Mouse (Mus musculus): ENCODE data around the gene Cuta.
A peak's percentile ranks its signal among the peaks of the same experiment; 100 is the strongest.
"Not testable (repeated sequence)": the region's sequence is repeated elsewhere in the genome, so short reads cannot be mapped to it uniquely, and the experiment has no call there.

Gene Cuta

DNA sequence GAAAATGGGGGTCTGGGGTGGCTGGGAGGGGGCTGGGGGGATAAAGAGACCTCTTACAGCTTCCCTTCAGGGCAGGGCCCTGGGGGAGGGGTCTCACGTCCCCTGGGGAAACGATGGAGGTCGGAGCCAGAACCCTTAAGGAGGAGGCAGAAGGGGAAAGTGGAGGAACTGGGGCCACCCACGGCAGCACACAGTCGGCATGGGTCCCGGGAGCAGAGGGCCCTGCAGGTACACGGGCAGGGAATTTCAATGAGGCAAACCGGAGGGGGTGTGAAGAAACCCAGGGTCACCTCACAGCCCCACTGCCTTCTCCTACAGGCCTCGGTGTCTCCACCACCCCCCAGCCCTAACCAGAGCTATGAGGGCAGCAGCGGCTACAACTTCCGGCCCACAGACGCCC is 2.9 kb downstream of the Cuta start:
- DNase-seq (ENCODE audit: low spot score) = no peak

DNA sequence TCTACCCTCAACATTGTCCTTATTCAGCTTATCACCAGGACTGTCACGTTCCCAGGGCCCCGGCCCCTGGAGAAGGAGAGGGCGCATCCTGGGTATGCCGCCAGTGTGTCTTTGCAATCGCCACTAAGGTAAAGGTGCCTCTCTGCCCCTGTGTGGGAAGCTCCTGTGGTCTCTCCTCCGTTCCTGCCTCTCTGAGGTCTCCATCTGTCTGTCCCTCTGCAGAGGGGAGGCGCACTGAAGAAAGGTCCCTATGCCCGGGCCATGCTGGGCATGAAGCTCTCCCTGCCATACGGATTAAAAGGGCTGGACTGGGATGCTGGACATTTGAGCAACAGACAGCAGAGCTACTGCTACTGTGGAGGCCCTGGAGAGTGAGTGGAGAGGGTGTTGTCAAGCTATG is 4.3 kb downstream of the Cuta start:
- no peak for DNase-seq (ENCODE audit: low spot score)

GRCm38 (mm10) chr17:26933885-26934827 is 5.2 kb downstream of the Cuta start:
- DNase-seq (ENCODE audit: low spot score) = no peak

DNA sequence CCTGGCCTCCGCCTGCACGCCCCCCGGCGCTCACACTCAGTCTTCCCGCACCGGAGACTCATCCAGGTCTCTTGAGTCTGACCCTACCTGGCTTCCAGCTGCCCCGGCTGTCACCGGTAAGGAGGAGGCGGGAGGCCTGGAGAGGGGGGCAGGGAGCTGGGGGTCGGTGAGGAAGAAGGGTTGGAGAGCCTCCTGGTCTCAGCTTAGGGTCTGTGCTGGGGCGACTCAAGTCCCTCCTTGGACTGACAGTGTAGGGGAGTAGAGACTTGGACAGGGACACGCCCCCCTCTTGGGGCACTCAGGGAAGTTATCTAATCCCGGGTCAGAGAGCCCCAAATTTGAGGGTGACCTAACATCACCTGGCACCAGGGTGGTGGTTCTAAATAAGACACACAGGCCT is 6.0 kb downstream of the Cuta start:
- DNase-seq (ENCODE audit: low spot score) = no peak

DNA sequence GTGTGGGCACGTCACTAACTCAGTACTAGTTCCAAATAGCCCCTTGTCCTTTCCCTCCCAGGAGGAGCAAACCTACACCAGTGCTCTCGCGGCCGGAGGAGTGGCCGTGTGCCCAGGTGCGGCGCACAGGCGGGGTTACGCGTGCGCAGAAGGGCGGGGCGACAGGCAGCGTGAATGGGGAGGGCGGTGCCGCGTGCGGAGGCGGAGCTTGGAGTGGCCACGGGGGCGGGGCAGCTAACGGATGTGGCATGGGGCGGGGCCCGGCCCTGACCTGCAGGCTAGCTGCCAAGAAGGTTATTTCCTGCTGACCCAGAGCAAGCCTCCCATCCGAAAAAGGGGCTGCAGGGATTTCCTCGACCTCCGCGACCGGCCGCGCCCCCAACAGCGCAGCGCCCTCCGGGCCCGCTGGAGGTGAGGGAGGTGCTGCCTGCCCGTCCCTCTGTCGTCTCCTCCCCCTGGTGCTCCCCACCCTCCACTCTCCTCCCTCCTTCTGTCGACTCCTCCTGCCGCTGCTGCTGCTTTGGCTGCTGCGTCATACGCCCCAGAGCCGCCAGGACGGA is 6.5 kb downstream of the Cuta start, which contains the start of gene Phf1:
Phf1 (plus strand) TSS at position 214 of the 560 bp plus-strand sequence.
- DNase-seq (ENCODE audit: low spot score) = peak; percentile 97

DNA sequence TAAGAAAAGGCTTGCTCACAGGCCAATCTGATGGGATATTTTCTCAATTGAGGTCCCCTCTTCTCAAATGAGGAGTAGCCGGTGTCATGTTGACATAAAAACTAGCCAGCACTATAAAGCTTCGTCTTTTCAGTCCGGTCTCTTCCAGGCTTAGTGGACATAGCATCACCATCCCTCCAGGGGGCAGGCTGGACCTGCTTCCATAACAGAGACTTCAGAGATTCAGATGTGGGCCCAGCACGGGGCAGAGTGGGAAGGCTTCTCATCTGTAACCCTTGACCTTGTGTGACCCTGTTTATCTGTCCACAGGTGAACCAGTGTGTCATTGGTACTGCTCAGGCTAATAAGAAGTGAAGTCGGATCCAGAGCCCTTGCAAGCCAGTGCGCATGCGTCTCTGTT is 7.6 kb downstream of the Cuta start:
- not testable (repeated sequence) for DNase-seq (ENCODE audit: low spot score)

- DNase-seq (ENCODE audit: low spot score) = not testable (repeated sequence)
Measured at GRCm38 (mm10) chr17:26925414-26925813, 14.0 kb downstream of the Cuta start.

DNA sequence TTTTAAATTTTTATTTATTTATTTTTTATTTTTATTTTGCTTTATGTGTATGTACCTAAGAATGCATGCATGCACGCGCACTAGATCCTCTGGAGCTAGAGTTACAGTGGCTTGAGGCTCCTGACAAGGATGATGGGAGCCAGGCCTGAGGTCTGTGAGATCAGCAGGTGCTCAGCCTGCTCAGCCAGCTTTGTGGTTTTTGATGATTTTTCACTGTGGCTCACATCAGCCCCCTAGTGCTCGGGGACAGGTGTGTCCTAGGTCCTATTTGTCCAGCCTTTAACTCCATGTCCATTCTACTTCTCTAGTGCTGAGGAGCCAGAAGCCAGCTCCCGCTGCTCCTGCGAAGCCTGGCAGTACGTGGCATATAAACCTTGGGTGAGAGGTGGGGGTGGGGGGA is 17.0 kb downstream of the Cuta start:
- DNase-seq (ENCODE audit: low spot score) = not testable (repeated sequence)

DNA sequence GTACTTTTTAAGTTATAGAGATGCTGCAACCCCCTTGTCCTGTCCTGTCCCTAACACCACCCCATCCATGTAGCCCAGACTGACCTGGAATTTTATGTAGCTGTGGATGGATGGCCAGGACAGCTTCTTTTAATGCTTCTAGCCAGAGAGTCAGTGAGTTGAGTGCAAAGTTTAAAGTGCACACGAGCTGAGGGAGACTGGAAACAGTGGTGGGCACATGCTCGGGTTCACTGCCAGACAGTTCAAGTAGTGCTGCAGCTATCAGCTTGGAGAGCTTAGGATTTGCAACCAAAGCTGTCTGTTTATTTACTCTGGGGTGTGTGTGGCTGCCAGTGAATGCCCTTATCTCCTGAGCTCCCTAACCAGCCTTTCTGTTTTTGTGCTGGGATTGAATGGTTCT is 19.9 kb downstream of the Cuta start:
- DNase-seq (ENCODE audit: low spot score) = peak; percentile 53

DNA sequence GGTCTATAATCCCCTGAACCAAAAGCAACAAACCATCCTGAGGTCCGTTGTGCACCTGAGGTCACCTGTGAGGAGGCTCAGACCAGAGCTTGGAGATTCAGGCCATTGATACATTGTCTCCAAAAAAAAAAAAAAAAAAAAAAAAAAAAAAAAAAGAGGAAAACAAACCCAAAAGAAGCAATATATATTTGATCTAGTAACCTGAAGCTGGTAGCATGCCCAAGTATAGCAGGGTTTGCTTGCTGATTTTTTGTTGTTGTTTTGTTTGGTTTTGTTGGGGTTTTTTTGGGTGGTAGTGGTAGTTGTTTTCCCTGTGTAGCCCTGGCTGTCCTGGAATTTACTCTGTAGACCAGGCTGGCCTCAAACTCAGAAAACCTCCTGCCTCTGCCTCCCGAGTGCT is 21.0 kb downstream of the Cuta start:
- DNase-seq (ENCODE audit: low spot score) = no peak

DNA sequence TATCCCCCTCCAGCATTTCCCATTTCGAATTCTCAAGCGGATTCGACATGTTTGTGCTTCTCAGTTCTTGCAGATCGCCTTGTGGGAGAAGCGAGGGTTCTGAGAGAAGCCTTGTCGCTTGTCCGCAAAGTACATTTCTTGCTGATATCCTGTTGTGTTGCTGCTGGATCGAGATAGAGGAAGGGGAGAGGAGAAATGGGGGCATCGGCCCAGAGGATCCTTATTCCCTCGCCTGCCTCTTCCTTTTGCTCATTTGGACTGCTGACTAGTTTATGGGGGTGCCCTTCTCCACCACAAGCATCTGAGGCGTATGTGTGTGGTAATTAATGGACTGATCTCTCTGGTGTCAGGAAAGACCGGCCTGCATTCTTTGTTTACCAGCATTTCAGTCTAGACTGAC is 21.8 kb downstream of the Cuta start:
- DNase-seq (ENCODE audit: low spot score) = not testable (repeated sequence)

DNA sequence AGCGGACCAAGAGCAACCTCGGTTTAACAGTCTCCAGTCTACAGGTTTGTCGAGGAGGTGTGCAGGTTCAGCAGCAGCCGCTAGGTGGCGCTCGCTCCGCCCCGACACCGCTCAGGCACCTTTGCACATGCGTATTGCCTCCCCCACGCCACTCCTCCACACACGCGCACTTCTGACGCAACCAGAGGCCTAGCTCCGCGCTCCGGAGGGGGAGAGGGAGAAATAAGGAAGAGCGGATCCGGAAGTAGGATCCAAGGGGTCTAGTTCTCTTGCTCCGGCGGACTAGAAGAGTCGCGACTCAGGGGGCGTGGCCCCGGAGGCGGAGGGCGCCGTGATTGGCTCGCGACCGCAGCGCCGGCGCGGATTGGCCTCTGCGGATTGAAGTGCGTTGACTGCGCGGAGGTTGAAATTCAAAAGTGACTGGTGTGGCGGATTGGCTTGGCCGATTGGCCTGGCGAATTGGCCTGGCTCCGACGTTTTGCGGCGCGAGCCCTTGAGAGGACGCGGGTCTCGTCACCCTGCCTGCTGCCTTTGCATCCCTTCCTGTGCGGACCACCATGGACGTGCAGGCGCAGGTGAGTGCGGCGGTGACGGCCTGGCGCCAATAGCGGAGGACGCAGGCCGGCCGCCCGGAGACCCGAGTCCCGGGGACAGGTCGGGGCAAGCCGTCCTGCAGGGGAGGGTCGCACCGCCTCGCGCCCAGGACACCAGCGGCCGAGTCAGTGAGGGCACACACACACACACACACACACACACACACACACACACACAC is 22.5 kb downstream of the Cuta start, which contains the start of gene Kifc5b:
Kifc5b (plus strand) TSS at position 381 of the 772 bp plus-strand sequence.
- DNase-seq (ENCODE audit: low spot score) = peak; percentile 99

DNA sequence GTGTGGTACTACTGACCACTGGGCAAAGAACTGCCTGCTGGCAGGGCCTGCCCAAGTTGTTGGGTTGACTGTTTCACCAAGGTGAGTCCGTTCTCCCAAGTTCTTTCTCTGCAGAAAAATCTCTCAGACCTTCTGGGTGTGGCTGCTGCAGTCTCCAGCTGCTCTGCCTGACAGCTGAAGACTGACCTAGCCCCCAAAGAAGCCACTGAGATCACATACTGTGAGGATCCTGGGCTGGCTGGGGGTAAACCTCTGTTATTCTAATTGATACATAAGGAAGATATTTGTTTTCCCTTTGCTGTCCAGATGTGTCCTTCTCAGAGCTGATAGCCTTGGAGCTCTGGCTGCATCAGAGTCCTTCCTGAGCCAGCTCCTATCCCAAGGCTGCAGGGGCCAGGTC is 24.1 kb downstream of the Cuta start:
- DNase-seq (ENCODE audit: low spot score) = no peak

DNA sequence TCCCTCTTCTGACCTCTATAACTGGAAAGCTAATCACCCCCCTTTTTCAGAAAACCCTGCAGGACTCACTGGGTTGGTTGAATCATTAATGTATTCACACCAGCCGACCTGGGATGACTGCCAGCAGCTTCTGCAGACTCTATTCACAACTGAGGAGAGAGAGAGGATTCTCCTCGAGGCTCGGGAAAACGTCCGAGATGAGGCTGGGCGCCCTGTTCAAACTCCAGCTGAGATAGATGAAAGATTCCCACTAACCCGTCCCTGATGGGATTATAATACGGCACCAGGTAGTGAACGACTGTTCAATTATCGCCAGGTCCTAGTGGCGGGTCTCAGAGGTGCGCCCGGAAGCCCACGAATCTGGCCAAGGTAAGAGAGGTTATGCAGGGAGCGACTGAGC is 31.9 kb downstream of the Cuta start:
- DNase-seq (ENCODE audit: low spot score) = not testable (repeated sequence)

- no peak for DNase-seq (ENCODE audit: low spot score)
Measured at GRCm38 (mm10) chr17:26904320-26904719, 35.0 kb downstream of the Cuta start.

GRCm38 (mm10) chr17:26900916-26901315 is 38.5 kb downstream of the Cuta start:
- no peak for DNase-seq (ENCODE audit: low spot score)

DNA sequence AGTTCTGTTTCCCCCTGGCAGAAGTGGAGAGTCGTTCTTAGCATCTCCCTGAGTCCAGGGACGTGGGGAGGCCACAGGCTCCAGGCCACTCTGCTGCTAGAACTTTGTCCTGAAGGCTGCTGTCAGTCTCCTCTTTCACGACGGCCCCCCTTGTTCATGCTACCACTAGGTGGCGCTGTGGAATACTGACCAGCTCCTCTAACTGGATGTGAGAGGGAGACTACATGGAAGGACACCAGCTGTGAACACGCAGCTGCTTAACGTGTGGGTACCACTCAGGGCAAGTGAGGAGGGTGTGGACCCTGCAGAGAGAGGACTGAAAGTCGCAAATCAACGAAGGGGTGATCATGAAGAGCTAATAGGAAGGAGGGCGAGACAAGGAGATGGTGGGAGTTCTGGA is 43.8 kb downstream of the Cuta start:
- DNase-seq (ENCODE audit: low spot score) = no peak

DNA sequence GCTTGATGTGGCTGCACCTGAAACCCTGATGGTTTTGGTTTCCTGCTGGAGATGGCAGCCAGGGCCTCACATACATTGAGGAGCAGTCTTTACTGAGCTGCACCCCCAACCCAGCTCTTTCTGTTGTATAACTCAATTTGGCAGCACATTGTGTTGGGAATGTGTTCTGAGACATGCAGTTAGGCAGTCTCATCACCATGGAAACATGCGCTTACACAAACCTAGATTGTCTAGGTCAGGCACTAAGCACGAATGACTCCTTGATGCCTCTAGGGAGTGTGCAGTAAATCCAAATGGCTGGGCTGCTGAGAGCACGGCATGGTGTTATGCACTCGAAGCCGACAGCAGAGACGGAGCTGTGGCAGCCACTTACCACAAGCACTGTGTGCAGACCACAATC is 45.0 kb downstream of the Cuta start:
- no peak for DNase-seq (ENCODE audit: low spot score)

- DNase-seq (ENCODE audit: low spot score) = no peak
Measured at GRCm38 (mm10) chr17:26893492-26893891, 45.9 kb downstream of the Cuta start.

- no peak for DNase-seq (ENCODE audit: low spot score)
Measured at GRCm38 (mm10) chr17:26892635-26893375, 46.6 kb downstream of the Cuta start.

- no peak for DNase-seq (ENCODE audit: low spot score)
Measured at GRCm38 (mm10) chr17:26887926-26888325, 51.4 kb downstream of the Cuta start.

Data from yolk sac, embryonic 10.5 days (tissue).